Mouse (Mus musculus) spleen, postnatal 36 days (tissue): ENCODE data around the gene Gm19684.

ENCODE experiments used
- DNase-seq, 2 experiments: peaks; one replicate each; pipeline ENCODE4 v3.0.0; 2022; ENCODE audit warnings: low spot score in 2 of 2, mixed read lengths in 1 of 2

Gm19684 gene

GRCm38 (mm10) chr17:36178938-36179337 is 57.5 kb downstream of the Gm19684 start:
- peak in 1 of 2 experiments; percentile 13 for DNase-seq
